Mouse (Mus musculus) E14TG2a.4 (cell line): ENCODE measurements around the gene Cenpa.

Experiments
- CTCF ChIP-seq: conservative IDR thresholded peaks from 2 replicates; pipeline ENCODE4 v1.5.1; 2014; ENCODE audit warnings: low read length
- POU5F1 ChIP-seq: IDR thresholded peaks from 2 replicates; pipeline ENCODE4 v1.6.1; 2014; ENCODE audit warnings: low read length, borderline replicate concordance

DNA sequence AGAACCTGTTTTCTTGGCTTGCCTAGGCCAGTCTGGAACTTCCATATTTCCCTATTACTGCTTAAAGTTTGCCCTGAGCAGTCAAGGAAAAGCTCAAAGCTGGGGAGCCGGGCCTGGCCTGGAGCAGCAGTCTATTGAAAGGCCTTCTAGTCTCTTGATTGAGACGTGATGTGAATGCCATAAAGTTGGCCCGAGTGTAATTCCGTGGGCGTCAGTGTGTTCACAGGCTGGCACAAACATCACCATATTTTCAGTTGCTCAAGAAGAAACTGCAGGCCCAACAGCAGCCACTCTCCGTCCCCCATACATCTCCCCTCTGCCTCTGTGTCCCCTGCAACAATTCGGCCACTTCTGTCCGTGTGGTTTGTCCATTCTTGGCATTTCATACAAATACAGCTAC lies 55.4 kb downstream of the Cenpa start:
- TF ChIP-seq CTCF: no peak
- no peak for TF ChIP-seq POU5F1
